Mouse (Mus musculus) lung, adult 2 months (tissue): ENCODE measurements around the gene Irak3.

Experiments used
- CTCF ChIP-seq: fragments of 200-500 bp; IDR thresholded peaks from 2 replicates; pipeline ENCODE4 v1.5.1; 2011; ENCODE audit warnings: mild to moderate bottlenecking, low read length, control low read depth; ENCODE audit not compliant: insufficient read depth
- POLR2A ChIP-seq: fragments of 200-500 bp; IDR thresholded peaks from 2 replicates; pipeline ENCODE4 v1.6.1; 2011; ENCODE audit warnings: low read depth, mild to moderate bottlenecking, control low read depth, low read length, borderline replicate concordance; ENCODE audit errors: extremely low read depth

DNA sequence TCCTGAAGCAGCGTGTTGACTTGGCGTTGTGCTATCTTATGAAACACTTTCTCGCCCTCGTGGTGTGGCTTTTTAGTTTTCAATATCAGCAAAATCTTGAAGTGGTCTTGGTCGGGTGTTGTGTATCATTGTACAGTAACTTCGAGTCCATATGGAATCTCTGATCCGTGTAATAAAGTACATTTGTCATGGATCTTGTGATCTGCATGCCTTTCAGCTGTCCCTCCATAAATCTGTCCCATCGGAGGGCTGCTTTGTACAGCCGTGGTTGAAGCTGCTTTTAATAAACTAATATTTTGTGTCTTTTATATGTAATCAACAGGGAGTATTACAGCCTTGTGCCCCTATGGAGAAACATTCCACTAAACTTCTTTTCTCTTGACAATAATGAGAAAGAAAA, 34.9 kb upstream of the Irak3 start:
- TF ChIP-seq CTCF, result no peak
- TF ChIP-seq POLR2A, result no peak
